Mouse (Mus musculus) testis, adult 2 months (tissue): ENCODE measurements around the gene Insr.

Experiments used
- CTCF ChIP-seq: fragments of 200-500 bp; IDR thresholded peaks from 2 replicates; pipeline ENCODE4 v1.5.1; 2012; ENCODE audit warnings: low read depth, mild to moderate bottlenecking, inconsistent platforms, low read length, moderate library complexity; ENCODE audit not compliant: control insufficient read depth, insufficient read depth, insufficient replicate concordance
- POLR2A ChIP-seq: fragments of 200-500 bp; IDR thresholded peaks from 2 replicates; pipeline ENCODE4 v1.6.1; 2012; ENCODE audit warnings: low read depth, mild to moderate bottlenecking, inconsistent platforms, low read length, moderate library complexity; ENCODE audit not compliant: control insufficient read depth

DNA sequence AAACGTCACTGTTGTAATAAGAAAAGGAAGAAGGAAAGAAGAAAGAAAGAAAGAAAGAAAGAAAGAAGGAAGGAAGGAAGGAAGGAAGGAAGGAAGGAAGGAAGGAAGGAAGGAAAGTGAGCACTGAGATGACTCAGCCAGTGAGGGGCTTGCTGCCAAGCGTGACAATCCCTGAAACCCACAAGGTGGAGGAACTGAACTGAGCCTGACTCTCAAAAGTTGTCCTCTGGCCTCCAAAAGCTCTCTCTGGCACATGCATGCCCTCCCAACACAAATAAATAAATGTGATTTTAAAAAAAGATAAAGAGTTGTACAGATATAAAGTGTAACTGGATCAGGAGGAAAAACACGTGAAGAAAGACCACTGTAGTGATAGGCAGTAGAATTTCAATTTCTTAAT, 60.2 kb downstream of the Insr start:
- no peak for TF ChIP-seq CTCF
- TF ChIP-seq POLR2A: no peak
